Mouse (Mus musculus): ENCODE measurements around the gene Plcg1.

GRCm38 (mm10) chr2:160768997-160769396 lies 37.9 kb downstream of the Plcg1 start:
- no peak for TF ChIP-seq EP300 (optimal IDR thresholded peaks at IDR 0.05)
- TF ChIP-seq CTCF (IDR thresholded peaks at IDR 0.05; ENCODE audit: low read depth): no peak
